Mouse (Mus musculus) ES-E14 (cell line): Measurements from ENCODE around the gene Stk11ip. TPM values are rescaled to one million over a fixed set of nuclear protein-coding genes. Genes with fewer than 3 reads are reported as not detected.

Experiments used
- DNase-seq: peaks from one replicate; pipeline ENCODE4 v3.0.0-alpha.2; 2013; ENCODE audit warnings: low read depth, low spot score
- H3K27ac ChIP-seq: 2 replicates; pipeline ENCODE4 v1.5.1; 2012; ENCODE audit warnings: low read depth, mild to moderate bottlenecking, low read length, moderate library complexity, mixed read lengths; ENCODE audit not compliant: poor library complexity, insufficient read depth, severe bottlenecking
- H3K36me3 ChIP-seq: 2 replicates; pipeline ENCODE4 v1.6.1; 2012; ENCODE audit warnings: mild to moderate bottlenecking, low read length, moderate library complexity, mixed read lengths; ENCODE audit not compliant: control insufficient read depth, poor library complexity, insufficient read depth, severe bottlenecking
- H3K4me1 ChIP-seq, 2 experiments: fragments of 150-350 bp in 1 of 2; sonication (generic) in 1 of 2; 2 replicates each; pipeline ENCODE4 v1.6.1; 2012; ENCODE audit warnings: low read length in 2 of 2, mild to moderate bottlenecking in 1 of 2, mixed read lengths in 1 of 2; ENCODE audit not compliant: control insufficient read depth in 2 of 2, insufficient read depth in 2 of 2, poor library complexity in 1 of 2
- H3K4me3 ChIP-seq, 2 experiments: fragments of 150-350 bp in 1 of 2; sonication (generic) in 1 of 2; 2 replicates each; pipeline ENCODE4 v1.5.1; 2012; ENCODE audit warnings: low read length in 2 of 2, low read depth in 1 of 2, mild to moderate bottlenecking in 1 of 2, mixed read lengths in 1 of 2; ENCODE audit not compliant: insufficient read depth in 1 of 2, poor library complexity in 1 of 2, severe bottlenecking in 1 of 2
- H3K9ac ChIP-seq: 2 replicates; pipeline ENCODE4 v1.6.1; 2012; ENCODE audit warnings: low read depth, mild to moderate bottlenecking, low read length, mixed read lengths; ENCODE audit not compliant: poor library complexity, insufficient read depth, severe bottlenecking
- H3K9me3 ChIP-seq: fragments of 150-350 bp; sonication (generic); 2 replicates; pipeline ENCODE4 v1.6.1; 2012; ENCODE audit warnings: low read depth, mild to moderate bottlenecking, low read length; ENCODE audit not compliant: control insufficient read depth, insufficient read depth
- CHD2 ChIP-seq: IDR thresholded peaks from 2 replicates; pipeline ENCODE4 v1.6.1; 2014; ENCODE audit warnings: mild to moderate bottlenecking, low read depth, low read length, inconsistent platforms
- HCFC1 ChIP-seq: IDR thresholded peaks from 2 replicates; pipeline ENCODE4 v1.6.1; 2012; ENCODE audit warnings: low read length, inconsistent platforms, borderline replicate concordance; ENCODE audit not compliant: insufficient read depth
- MAFK ChIP-seq: IDR thresholded peaks from 2 replicates; pipeline ENCODE4 v1.6.1; 2014; ENCODE audit warnings: mild to moderate bottlenecking, low read depth, low read length, inconsistent platforms; ENCODE audit not compliant: insufficient read depth
- ZC3H11A ChIP-seq: IDR thresholded peaks from 2 replicates; pipeline ENCODE4 v1.6.1; 2012; ENCODE audit warnings: low read depth, mild to moderate bottlenecking, inconsistent platforms, low read length, borderline replicate concordance
- ZNF384 ChIP-seq: IDR thresholded peaks from 2 replicates; pipeline ENCODE4 v1.6.1; 2012; ENCODE audit warnings: low read depth, low read length, inconsistent platforms
- in situ Hi-C, 2 experiments: fragments of 600-800 bp; cut with MboI; formaldehyde crosslinking; loops; one replicate each; pipeline ENCODE4 v1.15.1; 2025; ENCODE audit warnings: low sequenced_read_pairs in 2 of 2, inconsistent platforms in 1 of 2; ENCODE audit not compliant: unreplicated experiment in 2 of 2
- total RNA-seq: library from RNA; depleted of rRNA; stranded (reverse); fragments of 300-350 nt; gene quantifications from 2 replicates; pipeline ENCODE4 v1.2.3, GENCODE M21; 2012

Gene Stk11ip
- total RNA-seq, 1 experiment = 26.8 TPM

DNA sequence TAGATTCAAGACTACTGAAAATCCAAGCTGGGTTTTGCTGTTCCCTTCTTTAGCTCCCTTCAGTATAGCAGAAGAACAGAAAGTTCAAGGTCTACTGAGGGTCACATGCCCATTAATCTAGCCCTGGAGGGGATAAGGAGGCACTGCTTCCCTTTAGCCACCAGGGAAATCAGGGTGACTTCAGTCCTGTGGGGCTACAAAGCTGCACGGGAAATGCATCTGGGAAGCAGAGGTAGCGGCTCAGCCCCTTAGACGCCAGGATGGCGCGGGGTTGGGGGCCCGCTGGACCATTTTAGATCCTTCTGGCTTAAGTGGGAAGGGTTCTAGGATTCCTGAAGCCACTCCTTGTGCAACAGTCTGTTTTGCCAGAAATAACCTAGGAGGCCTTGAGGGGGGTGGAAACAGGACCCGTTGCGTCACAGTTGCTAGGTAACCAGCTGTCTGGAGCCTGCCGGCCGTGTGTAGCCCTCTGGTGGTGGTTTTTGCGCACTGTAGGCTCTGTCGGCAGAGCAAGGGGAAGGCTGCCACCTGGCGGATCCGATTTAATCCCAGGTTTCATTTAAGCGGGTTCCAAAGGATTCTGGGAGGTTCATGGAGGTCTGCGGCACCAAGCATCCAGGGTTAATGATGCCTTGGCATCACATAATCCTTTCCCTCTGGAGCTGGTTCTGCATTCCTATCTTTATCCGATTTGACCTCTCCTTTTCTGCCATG is 38.0 kb downstream of the Stk11ip start:
- Histone ChIP-seq H3K4me3 (peak overlapping the region in 1 of 2 experiments; percentile 40; a peak in 2 of 4 replicates), H3K36me3 (no peaks in the 10 kb centered on the region), H3K4me1 (peaks cover 1 to 18% of the 10 kb centered on the region in 2 experiments; a peak in 1 of 4 replicates), H3K9me3 (no peaks in the 10 kb centered on the region), H3K9ac (peak overlapping the region; percentile 39; the same call in 1 of the 2 replicates), H3K27ac (no peak overlapping the region)
- DNase-seq = peak; percentile 93
- no peak for TF ChIP-seq MAFK
- TF ChIP-seq ZC3H11A = peak; percentile 94
- no peak for TF ChIP-seq CHD2
- TF ChIP-seq ZNF384 = peak; percentile 47; the same call in 1 of the 2 replicates
- TF ChIP-seq HCFC1 = peak; percentile 70
- in situ Hi-C loops = no loop called here

- Histone ChIP-seq H3K4me3 (peak overlapping the region in 1 of 2 experiments; percentile 40; a peak in 1 of 4 replicates), H3K4me1 (peaks cover 1 to 18% of the 10 kb centered on the region in 2 experiments; a peak in 1 of 4 replicates), H3K36me3 (no peaks in the 10 kb centered on the region), H3K27ac (no peak overlapping the region), H3K9me3 (no peaks in the 10 kb centered on the region), H3K9ac (peak overlapping the region; percentile 39; the same call in 1 of the 2 replicates)
- no peak for TF ChIP-seq HCFC1
- TF ChIP-seq ZNF384 = no peak
- no peak for TF ChIP-seq CHD2
- TF ChIP-seq ZC3H11A = no peak
- TF ChIP-seq MAFK = no peak
- no peak for DNase-seq
- in situ Hi-C loops = no loop called here
Measured at GRCm38 (mm10) chr1:75560206-75560913, 39.0 kb downstream of the Stk11ip start.

- DNase-seq = no peak
- TF ChIP-seq MAFK (no peak), ZC3H11A (no peak), ZNF384 (no peak), CHD2 (no peak), HCFC1 (no peak)
- H3K4me1 ChIP-seq = peaks cover 1 to 18% of the 10 kb centered on the region in 2 experiments; a peak in 1 of 4 replicates
- no peaks in the 10 kb centered on the region for H3K36me3 ChIP-seq
- no peaks in the 10 kb centered on the region for H3K9me3 ChIP-seq
- in situ Hi-C loops = no loop called here
- no peak overlapping the region for H3K9ac ChIP-seq
- no peak overlapping the region for H3K27ac ChIP-seq
- no peak overlapping the region for H3K4me3 ChIP-seq
Measured at GRCm38 (mm10) chr1:75561221-75561897, 40.0 kb downstream of the Stk11ip start.

DNA sequence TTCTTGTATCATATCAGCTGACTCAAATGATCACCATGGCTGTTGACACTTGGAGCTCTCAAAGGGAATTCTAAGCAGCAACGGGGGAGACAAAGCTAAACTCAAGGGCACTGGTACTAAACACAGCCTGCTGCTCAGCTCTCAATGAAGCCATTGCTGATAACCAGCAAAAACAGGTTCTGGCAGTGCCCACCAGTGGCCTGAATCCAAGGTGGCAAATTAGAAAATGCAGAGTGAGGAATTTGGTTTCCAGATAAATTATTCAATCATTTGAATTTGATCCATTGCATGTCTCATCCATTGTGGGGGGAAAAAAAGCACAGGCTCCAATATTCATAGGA is 40.5 kb downstream of the Stk11ip start:
- no peak for DNase-seq
- no peak overlapping the region for H3K27ac ChIP-seq
- in situ Hi-C loops = no loop called here
- H3K4me3 ChIP-seq = no peak overlapping the region
- H3K9ac ChIP-seq = no peak overlapping the region
- no peaks in the 10 kb centered on the region for H3K36me3 ChIP-seq
- peaks cover 1 to 13% of the 10 kb centered on the region in 2 experiments; a peak in 1 of 4 replicates for H3K4me1 ChIP-seq
- no peaks in the 10 kb centered on the region for H3K9me3 ChIP-seq
- TF ChIP-seq MAFK (no peak), ZC3H11A (no peak), ZNF384 (no peak), HCFC1 (no peak), CHD2 (no peak)
